Mouse (Mus musculus) kidney, adult 2 months (tissue): ENCODE data around the gene Hes1. TPM values are rescaled to one million over a fixed set of nuclear protein-coding genes. Genes with fewer than 3 reads are reported as not detected.
A peak's percentile ranks its signal among the peaks of the same experiment; 100 is the strongest.

ENCODE experiments used
- DNase-seq: peaks from one replicate; pipeline ENCODE4 v3.0.0; 2021
- H3K27ac ChIP-seq: fragments of 200-500 bp; 2 replicates; pipeline ENCODE4 v1.5.1; 2012; ENCODE audit warnings: low read depth, low read length, control low read depth, inconsistent platforms; ENCODE audit not compliant: insufficient read depth
- H3K27me3 ChIP-seq: fragments of 200-500 bp; replicated peaks from 2 replicates; pipeline ENCODE4 v1.6.1; 2012; ENCODE audit warnings: mild to moderate bottlenecking, moderate library complexity, low read length, inconsistent platforms; ENCODE audit not compliant: control insufficient read depth, insufficient read depth
- H3K36me3 ChIP-seq: fragments of 200-500 bp; 2 replicates; pipeline ENCODE4 v1.6.1; 2012; ENCODE audit warnings: mild to moderate bottlenecking, moderate library complexity, low read length, inconsistent platforms; ENCODE audit not compliant: control insufficient read depth, insufficient read depth
- H3K4me1 ChIP-seq: fragments of 200-500 bp; 2 replicates; pipeline ENCODE4 v1.6.1; 2011; ENCODE audit warnings: low read length; ENCODE audit not compliant: control insufficient read depth, insufficient read depth
- H3K4me3 ChIP-seq: fragments of 200-500 bp; 2 replicates; pipeline ENCODE4 v1.5.1; 2011; ENCODE audit warnings: mild to moderate bottlenecking, low read depth, low read length, control low read depth; ENCODE audit not compliant: insufficient read depth
- CTCF ChIP-seq: fragments of 200-500 bp; conservative IDR thresholded peaks from 2 replicates; pipeline ENCODE4 v1.5.1; 2011; ENCODE audit warnings: low read depth, mild to moderate bottlenecking, control low read depth, low read length, moderate library complexity, mixed read lengths; ENCODE audit not compliant: insufficient read depth, insufficient read length
- POLR2A ChIP-seq: fragments of 200-500 bp; IDR thresholded peaks from one replicate; pipeline ENCODE4 v1.6.1; 2011; ENCODE audit warnings: low read depth, low read length, control low read depth
- WGBS: fragments of 180-500 bp; shearing (Covaris S2); methylation state at CpG from one replicate; pipeline ENCODE4 v1.1.7; 2018; 5-methylcytosine and 5-hydroxymethylcytosine counted together
- polyA plus RNA-seq: library from polyadenylated mRNA; depleted of rRNA; stranded (reverse); fragments of >200 nt; gene quantifications from 2 replicates; pipeline ENCODE4 v1.2.3, GENCODE M21; 2012

The Hes1 gene
- polyA plus RNA-seq, 1 experiment, result 54.4 TPM

DNA sequence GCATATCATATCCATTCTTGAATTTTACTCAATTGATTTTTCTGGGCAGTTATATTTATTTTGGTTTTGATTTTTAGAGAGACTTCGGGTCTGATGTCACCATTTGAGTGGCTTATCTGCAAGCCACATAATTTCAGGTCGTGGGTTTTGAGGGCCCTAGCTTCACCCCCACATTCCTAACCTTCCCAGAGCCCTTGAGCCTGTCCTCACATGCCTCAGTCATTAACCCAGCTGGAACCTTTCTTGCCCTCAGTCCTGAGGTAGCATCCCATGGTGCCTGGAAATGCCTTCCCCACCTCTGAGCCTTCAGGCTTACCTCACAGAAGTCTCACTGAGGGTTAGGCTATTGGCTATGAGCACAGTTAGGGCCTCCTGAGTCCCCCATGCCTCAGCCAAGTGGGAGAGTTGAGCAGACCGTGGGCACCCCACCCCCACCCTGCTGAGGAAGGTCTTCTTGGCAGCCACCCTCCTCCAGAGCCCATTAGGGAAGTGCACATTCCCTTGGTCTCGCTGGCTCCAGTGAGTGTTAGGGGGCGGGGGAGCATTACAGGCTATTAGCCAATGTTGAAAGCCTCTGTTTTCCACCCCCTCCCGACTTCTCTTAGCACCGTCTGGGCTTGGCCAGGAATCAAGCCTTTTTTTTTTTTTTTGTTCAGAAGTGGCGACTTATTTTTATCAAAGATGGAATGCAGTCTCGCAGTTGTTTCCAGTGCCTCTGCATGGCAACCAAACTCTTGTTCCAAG is 5.0 kb upstream of the Hes1 start:
- DNase-seq, result peak; percentile 87
- peaks cover 21% of the 10 kb centered on the region for H3K4me1 ChIP-seq
- WGBS, result 15% methylated on average over 9 of the region's 9 CpGs
- no peak overlapping the region for H3K4me3 ChIP-seq
- H3K27me3 ChIP-seq, result no peaks in the 10 kb centered on the region
- TF ChIP-seq POLR2A (no peak), CTCF (no peak)
- H3K36me3 ChIP-seq, result no peaks in the 10 kb centered on the region
- H3K27ac ChIP-seq, result peak overlapping the region; percentile 72; the same call in 1 of the 2 replicates

GRCm38 (mm10) chr16:30060412-30060811 is 3.8 kb upstream of the Hes1 start:
- Histone ChIP-seq H3K4me3 (no peak overlapping the region), H3K27ac (peak overlapping the region; percentile 56; the same call in 1 of the 2 replicates), H3K27me3 (no peaks in the 10 kb centered on the region), H3K4me1 (peaks cover 19% of the 10 kb centered on the region; the same call in 1 of the 2 replicates), H3K36me3 (no peaks in the 10 kb centered on the region)
- no peak for TF ChIP-seq POLR2A
- TF ChIP-seq CTCF, result no peak
- peak; percentile 92 for DNase-seq
- 20% methylated on average over 8 of the region's 8 CpGs for WGBS

GRCm38 (mm10) chr16:30062242-30063030 is 1.7 kb upstream of the Hes1 start:
- Histone ChIP-seq H3K27me3 (no peaks in the 10 kb centered on the region), H3K4me3 (peak overlapping the region; percentile 60; the same call in 1 of the 2 replicates), H3K4me1 (peaks cover 19% of the 10 kb centered on the region; the same call in 1 of the 2 replicates), H3K36me3 (peaks cover 3% of the 10 kb centered on the region), H3K27ac (peak overlapping the region; percentile 4; the same call in 1 of the 2 replicates)
- 43% methylated on average over 12 of the region's 12 CpGs for WGBS
- TF ChIP-seq CTCF, result no peak
- no peak for TF ChIP-seq POLR2A
- no peak for DNase-seq

- peak; percentile 93 for DNase-seq
- Histone ChIP-seq H3K36me3 (peaks cover 4% of the 10 kb centered on the region), H3K27me3 (no peaks in the 10 kb centered on the region), H3K4me1 (peaks cover 19% of the 10 kb centered on the region; the same call in 1 of the 2 replicates), H3K27ac (peak overlapping the region; percentile 90), H3K4me3 (peak overlapping the region; percentile 60)
- TF ChIP-seq POLR2A (no peak), CTCF (no peak)
- WGBS, result under 1% methylated on average over 79 of the region's 82 CpGs
Measured at GRCm38 (mm10) chr16:30063121-30063881, 883 bp upstream of the Hes1 start.

DNA sequence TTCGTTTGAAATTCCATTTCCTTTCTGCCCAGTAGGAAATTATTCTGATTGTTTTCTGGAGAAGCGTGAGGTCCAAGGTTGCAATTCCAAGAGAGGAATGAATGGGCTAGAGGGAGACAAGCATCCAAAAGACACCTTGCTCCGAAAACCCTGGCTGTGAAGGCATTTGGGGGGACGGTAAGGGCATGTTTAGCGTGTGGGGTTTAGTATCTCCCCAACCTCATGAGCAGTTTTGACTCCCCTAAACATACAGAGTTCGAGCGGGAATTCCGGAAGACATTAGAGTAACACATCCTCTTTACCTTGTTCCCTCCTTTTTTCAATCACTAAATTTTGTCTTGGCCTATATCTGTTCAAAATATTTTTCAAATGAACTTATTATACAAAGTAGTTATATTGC is 429 bp downstream of the Hes1 start:
- no peaks in the 10 kb centered on the region for H3K27me3 ChIP-seq
- peaks cover 4% of the 10 kb centered on the region for H3K36me3 ChIP-seq
- DNase-seq, result peak; percentile 38
- WGBS, result 2% methylated on average over 8 of the region's 8 CpGs
- TF ChIP-seq POLR2A (no peak), CTCF (no peak)
- peak overlapping the region; percentile 60 for H3K4me3 ChIP-seq
- H3K27ac ChIP-seq, result peak overlapping the region; percentile 92
- peaks cover 15% of the 10 kb centered on the region; the same call in 1 of the 2 replicates for H3K4me1 ChIP-seq

DNA sequence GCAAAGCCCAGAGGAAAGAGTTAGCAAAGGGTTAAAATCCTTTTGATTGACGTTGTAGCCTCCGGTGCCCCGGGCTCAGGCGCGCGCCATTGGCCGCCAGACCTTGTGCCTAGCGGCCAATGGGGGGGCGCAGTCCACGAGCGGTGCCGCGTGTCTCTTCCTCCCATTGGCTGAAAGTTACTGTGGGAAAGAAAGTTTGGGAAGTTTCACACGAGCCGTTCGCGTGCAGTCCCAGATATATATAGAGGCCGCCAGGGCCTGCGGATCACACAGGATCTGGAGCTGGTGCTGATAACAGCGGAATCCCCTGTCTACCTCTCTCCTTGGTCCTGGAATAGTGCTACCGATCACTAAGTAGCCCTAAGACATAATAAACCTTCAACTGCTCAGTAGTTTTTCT is 893 bp downstream of the Hes1 start:
- H3K4me3 ChIP-seq, result peak overlapping the region; percentile 80
- no peaks in the 10 kb centered on the region for H3K27me3 ChIP-seq
- peaks cover 4% of the 10 kb centered on the region for H3K36me3 ChIP-seq
- WGBS, result under 1% methylated on average over 21 of the region's 21 CpGs
- DNase-seq, result peak; percentile 99
- TF ChIP-seq POLR2A (peak; percentile 99), CTCF (no peak)
- peaks cover 12% of the 10 kb centered on the region; the same call in 1 of the 2 replicates for H3K4me1 ChIP-seq
- H3K27ac ChIP-seq, result peak overlapping the region; percentile 96; the same call in 1 of the 2 replicates
